Mouse (Mus musculus) WW6 (cell line): ENCODE data around the gene Cpm.

Experiments
- DNase-seq: peaks from one replicate; pipeline ENCODE4 v3.0.0-alpha.2; 2013; ENCODE audit warnings: low read depth, low spot score

Cpm gene

DNA sequence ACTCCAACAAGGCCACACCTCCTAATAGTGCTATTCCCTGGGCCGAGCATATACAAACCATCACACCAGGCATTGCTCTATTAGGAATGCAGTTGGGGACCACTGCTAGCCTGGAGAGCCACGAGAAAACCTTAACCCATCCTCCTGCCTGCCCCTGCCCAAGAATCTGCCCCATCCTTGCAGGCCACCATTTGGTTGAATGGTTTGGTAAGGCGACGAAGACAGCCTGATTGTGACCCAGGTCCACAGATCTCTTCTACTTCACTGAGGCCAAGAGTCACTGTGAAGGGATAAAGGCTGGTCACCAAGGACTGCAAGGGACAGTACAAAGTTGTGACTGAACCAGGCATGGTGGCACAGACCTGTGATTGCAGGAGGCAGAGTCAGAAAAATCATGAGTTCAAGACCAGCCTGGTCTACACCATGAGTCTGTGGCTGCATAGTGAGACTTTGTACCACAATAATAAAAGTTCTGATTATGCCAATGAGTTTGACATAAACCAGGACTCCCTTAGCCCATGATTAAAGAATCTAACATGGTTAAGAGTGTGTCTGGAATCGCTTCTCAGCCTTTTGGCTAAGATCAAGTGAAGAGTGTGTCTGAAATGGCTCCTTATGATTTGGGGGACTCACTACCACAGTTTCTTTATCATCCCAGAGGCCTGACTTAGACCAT, 17.3 kb downstream of the Cpm start:
- DNase-seq = no peak

DNA sequence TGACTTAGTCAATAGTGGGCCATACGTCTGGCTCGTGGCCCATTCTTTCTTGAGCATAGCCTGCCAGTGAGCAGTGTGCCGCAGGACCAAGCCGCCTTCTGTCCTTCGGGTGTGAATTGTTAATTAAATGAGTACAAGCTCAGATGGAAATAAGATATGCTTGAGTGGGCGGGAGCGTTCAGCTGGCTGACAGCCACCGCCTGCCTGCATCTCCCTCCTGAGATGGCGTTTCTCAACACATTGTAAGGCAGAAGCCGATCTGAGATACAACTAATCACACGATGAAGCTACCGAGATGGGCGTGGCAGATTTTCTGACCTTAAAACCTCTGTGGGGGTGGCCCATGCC, 17.8 kb downstream of the Cpm start:
- no peak for DNase-seq

DNA sequence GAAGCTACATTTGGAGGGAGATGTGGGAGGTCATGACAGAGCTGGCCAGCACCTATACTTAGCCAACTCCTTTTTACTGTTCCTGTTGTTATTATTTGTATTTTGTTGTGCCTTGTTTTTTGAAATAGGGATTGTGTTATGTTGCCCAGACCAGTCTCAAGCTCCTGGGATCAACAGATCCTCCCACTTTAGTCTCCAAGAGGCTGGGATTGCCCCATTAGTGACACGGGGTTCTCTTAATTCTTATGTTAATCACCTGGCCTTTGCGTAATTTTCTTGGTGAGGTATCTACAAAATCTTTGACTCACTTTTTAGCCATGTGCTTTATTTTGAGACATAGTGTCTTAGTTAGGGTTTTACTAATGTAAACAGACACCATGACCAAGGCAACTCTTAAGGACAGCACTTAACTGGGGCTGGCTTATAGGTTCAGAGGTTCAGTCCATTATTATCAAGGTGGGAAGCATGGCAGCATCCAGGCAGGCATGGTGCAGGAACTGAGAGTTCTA, 18.7 kb downstream of the Cpm start:
- no peak for DNase-seq

DNA sequence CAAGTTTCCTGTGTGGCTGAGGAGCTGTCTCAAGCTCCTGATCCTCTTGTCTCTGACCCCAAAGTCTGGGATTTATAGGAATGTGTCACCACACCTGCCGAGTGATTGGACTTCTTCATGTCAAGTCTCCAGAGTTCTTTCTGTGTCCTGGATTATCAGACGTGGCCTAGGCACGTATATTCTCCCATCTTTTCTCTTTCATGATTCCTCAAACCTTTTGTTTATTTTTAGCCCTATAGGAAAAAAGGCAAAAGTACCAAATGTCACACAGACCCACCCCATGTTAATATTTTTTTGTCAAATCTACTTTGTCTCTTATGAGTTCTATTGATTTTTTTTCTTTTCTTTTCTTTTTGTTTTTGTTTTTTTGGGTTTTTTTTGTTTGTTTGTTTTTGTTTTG, 19.3 kb downstream of the Cpm start:
- no peak for DNase-seq

DNA sequence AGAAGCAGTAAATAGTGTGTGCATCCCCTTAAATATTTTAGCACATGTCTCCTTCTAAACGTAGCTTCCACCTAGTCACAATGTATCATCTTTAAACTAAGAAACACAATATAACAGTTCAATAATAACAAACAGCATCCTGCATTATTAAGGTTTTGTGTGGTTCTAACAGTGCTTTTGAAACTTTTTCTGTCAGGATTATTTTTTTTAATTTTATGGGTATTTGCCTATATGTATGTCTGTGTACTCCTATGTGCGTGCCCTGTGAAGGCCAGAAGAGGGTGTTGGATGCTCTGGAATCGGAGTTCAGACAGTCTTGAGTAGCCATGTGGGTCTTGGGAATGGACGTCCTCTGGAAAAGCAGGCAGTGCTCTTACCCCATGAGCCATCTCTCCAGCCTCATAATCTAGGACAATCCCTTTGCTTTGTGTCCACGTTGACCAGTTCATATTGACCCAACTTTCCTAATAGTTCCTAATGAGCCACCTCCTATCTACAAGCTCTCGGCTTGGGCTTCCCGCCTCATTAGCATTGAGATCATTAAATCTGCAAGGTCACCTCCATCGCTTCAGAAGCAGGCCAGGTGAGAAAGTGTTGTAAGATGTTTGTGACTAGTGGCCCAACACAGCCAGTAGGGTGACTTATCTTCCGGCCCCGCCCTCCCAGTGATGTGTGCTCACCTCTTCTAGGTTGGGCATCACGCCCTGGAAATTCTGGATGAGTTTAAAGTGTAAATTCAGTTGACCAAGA, 20.2 kb downstream of the Cpm start:
- DNase-seq = no peak

DNA sequence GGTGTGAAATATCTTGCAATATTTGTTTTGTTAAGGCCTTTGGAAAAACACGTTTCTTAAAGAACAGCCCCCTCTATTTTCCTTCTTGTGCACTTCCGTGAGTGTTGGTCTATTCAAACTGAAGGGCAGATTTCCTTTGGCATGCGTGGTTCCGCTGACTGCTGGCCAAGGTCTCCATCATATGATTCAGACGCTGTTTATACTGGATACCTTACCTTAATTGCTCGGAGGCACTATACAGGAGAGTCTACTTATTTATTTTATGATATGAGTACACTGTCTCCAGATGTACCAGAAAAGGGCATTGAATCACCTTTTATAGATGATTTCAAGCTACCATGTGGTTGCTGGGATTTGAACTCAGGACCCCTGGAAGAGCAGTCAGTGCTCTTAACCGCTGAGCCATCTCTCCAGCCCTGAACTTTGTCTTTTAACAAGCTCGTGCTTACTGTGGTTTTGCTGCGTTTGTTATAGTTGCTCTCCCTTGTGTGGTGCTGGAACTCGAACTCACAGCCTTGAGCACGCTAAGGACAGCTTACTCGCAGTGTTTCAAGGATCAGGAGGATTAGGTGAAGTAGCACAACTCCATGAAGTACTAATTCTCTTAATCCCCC, 20.8 kb downstream of the Cpm start:
- DNase-seq = no peak

DNA sequence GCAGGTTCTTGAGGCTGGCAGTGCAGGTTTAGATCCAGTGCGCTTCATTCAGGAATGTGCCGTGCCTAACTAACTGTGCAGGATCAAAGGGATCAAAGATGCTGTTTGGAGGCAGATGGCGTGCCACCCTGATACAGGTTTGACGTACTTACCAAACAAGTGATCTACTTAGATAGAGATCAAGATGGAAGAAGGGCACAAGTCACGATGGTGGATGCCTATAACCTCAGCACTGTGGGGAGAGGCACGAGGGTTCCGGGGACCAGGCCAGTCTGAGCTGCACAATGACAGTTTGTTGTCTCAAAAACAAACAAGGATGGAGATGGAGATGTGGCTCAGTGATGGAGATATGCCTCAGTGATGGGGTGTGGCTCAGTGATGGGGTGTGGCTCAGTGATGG, 21.4 kb downstream of the Cpm start:
- DNase-seq = no peak

DNA sequence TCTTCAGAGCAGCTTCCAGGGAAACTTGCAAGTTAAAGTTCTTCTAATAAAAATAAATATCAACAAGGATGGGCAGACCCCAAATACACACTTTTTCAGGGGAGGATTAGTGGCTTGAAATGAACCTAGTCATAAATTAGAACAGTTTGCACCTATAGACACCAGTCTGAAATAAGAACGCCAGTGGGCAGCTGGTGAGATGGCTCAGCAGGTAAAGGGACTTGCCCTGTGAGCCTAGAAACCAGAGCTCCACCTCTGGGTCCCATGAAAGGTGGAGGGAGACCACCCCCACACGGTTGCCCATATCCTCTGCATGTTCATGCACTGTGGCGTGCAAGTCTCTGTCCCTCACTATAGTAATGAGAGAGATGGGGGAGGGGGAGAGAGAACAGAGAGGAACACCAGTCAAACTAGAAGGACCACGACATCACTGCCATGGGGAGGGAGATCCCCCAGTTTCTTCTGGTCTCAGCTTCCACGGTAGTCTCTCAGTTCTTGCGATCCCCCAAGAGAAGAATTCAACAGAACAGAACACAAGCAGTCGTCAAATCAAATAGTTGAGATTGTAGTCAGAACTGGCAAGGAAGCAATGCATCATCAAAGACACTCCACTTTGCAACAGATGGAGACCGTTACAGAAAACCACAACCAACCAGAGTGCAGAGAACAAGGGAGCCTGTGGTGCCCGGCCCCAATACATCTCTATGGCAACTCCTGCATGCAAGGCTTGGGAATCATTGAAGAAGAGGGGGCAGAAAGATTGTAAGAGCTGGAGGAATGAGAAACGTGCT, 22.5 kb downstream of the Cpm start:
- no peak for DNase-seq

DNA sequence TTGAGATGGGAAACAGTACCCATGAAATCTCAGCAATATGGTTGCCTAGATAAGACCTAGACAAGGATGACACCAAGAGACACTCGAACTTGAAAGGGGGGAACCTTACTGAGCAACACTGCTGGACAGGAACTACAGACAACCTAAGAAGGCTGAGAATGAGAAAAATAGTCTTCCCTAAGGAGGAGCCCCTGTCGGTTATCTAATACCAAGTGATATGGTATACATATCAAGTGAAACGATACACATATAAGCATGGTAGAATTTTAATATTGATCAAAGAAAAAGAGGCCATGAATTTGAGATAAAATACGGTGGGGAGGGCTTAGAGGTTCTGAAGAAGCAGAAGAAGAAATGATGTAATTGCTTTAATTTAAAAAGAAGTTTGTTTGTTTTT, 23.1 kb downstream of the Cpm start:
- DNase-seq = no peak

DNA sequence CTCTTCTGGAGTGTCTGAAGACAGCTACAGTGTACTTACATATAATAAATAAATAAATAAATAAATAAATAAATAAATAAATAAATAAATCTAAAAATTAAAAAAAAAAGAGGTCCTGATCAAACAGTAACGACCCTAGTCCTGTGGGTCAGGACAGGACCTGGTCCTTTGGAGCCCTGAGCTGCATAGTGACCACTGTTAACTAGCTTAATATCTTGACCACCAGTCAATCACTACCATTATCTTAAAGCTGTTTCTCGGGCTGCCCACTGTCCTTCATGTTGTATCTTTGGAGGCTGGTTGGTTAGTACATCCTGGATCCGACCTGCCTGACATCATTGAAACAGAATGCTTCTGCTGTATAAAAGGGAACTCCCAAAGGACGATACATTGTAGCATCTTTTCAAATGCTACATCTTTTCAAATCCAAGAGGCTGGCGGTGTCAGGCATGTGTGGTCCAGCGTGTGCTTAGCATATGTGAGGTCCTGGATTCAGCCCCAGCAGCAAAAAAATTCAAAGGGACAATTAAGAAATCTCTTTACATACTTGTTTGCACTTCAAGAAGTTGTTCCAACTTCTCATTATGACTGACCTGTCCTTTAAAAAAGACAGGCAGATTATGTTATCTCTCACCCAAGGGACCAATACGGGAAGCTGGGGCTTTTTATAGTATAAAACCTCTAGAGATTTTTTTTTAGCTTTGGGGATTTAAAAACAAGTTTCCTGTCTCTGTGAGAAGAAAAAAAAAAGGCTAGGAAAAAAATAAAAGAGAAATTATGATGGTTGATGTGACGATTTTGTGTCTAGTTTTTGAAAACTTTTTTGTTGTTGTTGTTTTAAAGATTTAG, 23.9 kb downstream of the Cpm start:
- DNase-seq = no peak

DNA sequence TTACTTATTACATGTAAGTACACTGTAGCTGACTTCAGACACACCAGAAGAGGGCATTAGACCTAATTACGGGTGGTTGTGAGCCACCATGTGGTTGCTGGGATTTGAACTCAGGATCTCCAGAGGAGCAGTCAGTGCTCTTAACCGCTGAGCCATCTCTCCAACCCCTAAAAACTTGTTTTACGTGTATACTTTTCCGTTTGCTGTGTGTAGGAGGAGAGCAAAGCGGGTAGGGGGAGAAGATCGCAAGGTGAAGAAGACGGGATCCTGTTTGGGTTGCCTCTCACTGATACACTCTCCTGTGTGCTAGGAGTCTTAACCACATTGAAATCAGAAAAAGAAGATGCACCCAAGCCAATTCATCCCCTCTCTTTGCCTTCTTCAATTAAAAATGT, 24.5 kb downstream of the Cpm start:
- DNase-seq = no peak

DNA sequence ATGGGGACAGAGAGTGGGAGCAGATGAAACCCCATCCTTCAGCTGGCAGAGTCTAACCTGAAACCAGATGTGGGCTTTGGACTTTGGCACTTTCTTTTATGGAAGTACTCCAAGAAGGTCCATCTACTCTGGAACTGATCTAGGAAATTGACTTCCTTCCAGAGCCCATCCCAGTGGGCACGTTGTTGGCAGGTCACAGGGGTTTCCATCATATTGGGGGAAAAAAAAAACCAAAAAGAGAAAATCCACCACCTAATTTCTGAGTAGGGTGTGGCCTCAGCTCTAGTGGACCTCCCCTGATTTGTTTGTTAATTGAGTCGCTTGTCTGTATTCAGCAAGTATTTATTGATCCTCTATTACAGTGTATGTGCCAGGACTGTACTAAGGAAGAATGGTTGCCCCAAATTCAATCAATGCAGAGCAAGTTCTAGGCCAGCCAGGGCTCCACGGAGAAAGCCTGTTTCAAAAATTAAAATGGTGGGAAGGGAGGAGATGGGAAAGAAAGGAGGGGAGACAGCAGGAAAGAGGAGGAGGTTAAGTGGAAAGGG, 25.4 kb downstream of the Cpm start:
- no peak for DNase-seq

DNA sequence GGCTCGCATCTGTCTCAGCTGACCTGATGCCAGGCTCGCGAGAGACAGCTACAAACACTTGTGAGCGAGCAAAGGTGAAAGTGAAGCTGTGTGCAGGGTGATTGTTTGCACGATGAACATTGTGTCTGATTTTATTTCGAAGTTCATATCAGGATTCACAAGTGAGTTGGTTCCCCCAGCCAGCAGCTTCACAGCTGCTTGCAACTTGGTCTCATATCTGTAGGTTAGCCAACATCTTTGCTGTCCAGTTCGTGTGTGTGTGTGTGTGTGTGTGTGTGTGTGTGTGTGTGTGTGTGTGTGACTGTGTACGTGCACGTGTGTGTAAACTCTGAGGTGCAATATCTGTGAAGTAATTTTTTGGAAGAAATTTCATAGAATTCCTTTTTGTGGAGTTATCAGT, 26.2 kb downstream of the Cpm start:
- no peak for DNase-seq

DNA sequence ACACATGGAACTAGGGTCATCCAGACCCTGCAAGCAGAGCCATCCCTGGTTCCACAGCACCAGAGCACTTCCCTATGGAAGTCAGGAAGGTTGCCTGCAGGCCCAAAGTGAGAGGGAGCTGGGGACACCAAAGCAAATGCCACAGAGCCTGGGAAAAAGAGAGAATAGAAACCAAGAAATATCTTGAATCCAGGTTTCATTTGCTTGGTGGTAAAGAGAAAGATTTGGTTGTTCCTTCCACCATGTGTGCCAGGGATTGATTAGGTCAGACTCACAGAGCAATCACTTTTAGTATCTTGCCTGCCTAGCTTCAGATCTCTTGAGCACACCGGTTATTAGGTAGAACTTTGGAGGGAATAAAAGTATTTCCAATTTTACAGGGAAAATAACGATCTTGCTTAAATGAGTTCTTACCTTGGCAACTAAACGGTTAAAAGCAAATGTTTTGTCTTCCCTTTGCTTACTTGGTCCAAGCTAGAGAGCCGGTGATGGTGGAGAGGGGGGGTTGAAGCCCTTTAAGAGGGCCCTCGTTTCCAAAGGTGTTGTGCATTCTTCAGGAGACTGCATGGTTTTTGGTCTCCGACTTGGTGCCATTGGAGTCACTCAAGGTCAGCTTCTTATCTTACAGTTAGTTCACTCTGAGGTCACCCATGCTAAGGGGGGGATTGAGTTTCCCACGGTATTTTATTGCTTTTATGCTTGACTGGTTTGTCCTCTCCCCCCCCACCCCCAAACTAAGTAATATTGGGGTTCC, 26.8 kb downstream of the Cpm start:
- no peak for DNase-seq

DNA sequence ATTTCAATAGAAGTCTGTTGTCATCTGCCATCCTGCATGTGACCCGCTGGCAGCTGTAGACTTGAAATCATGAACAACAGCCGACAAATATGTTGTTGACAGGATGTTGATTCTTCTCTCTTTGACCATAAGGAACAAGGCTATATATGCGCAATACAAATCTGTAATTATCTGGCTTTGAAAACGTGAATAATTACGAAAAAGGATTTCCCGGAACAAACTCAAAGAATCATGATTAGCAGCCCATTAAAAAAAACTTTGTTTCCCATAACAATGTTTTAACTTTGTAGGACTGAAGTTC, 27.3 kb downstream of the Cpm start:
- DNase-seq = no peak

DNA sequence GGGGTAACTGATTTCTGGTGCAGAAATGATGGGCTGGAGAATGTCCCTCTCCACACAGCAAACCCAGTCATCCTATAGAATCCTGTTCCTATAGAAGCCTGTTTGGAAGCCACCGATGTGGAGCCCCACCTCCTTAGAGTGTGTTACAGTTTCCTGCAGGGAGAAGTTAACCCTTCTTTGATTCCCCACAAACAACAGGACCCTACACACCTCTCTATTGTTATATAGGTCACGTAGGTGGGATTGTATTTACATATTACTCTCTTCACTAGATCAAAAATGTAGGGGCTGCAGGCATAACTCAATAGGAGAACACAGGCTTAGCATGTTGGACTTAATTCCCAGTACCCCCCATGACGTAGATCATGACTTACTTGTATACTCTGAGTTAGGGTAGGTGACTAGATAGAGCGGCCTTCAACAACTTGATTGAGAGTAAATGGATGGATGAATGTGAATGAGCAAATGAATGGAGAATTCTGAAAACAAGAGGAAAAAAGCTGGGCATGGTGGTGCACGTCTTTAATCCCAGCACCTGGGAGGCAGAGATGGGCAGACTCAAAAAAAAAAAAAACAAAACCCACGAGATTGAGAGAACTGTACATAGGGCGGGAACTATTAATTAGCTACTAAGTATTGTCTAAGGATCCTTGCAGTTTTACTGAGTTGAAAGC, 27.8 kb downstream of the Cpm start:
- DNase-seq = no peak

DNA sequence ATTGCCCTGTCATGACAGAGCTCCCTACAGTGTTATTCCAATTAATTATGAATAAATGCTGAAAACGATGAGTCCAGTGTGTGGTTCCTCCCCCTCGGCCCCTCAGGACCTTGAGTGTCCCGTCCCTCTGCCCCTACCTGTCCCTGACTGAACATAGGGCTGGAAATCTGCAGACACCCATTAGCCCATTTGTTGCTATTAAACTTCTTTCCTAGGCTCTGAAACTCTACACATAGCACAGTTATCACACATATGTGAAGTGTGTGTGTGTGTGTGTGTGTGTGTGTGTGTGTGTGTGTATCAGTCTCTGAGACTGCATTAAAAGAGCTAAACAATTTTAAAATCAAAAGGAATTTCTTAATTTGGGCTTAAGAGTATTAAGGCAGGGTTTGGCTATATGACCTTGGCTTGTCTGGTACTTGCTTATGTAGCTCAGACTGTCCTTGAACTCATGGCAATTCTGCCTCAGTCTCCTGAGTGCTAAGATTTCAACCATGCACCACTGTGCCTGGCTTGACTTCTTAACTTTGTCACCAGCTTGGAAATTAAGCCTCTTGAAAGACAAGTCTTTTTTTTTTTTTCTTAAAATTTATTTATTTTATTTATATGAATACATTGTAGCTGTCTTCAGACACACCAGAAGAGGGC, 28.5 kb downstream of the Cpm start:
- no peak for DNase-seq

DNA sequence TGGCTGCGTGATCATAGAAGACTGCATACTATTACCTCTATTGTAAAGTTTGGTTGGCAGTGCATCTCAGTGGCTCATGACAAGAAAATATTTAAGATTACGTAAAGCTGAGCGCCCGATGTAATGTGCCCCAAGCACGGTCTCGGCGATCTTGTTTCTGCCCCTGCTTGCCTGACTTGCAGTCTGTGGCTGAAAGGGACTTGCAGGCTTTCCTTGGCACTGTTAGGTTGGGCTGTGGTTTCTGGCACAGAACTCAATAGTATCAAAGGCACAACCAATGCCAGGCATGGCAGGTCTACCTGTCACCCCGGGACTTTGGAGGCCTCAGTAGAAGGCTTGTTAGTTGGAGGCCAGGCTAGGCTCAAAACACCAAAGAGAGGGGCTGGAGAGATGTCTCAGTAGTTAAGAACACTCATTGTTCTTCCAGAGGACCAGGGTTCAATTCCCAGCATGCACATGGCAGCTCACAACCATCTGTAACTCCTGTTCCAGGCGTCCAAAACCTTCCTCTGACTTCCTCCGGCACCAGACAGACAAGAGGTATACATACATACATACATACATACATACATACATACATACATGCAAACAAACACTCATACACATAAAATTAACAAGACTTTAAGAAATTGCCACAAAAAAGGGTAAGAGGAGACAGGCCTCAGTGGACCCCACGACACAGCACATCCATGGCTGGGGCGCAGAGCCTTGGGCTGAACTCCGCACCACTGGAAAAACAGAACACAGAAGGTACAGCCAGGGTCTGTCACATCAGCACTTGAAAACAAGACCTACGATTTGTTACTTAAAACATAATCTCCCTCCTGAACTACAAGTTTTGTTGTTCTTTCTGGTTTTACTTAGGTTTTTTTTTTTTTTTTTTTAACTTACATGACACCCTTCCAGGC, 29.5 kb downstream of the Cpm start:
- DNase-seq = no peak
